Mouse (Mus musculus) neutrophil, adult 5-6 weeks (primary cell): ENCODE data around the gene Sppl2b. TPM values are rescaled to one million over a fixed set of nuclear protein-coding genes. Genes with fewer than 3 reads are reported as not detected.
"Not testable (repeated sequence)": the region's sequence is repeated elsewhere in the genome, so short reads cannot be mapped to it uniquely, and the experiment has no call there.

Experiments used
- ATAC-seq: fragments of 151-379, 151-347 bp; 2 replicates; pipeline ENCODE4 v1.8.0; 2017; ENCODE audit warnings: mild to moderate bottlenecking, moderate TSS enrichment; ENCODE audit not compliant: insufficient number of reproducible peaks, poor library complexity, low FRiP score, severe bottlenecking; ENCODE audit errors: extremely low read depth
- total RNA-seq: library from RNA; stranded (forward); fragments of 200-1000 nt; gene quantifications from 2 replicates; pipeline ENCODE4 v1.2.3, GENCODE M21; 2017

The Sppl2b gene
- total RNA-seq, 1 experiment from 2014 or later, result 20.7 TPM

GRCm38 (mm10) chr10:80822528-80822927 lies 32.5 kb upstream of the Sppl2b start:
- no peak for ATAC-seq

DNA sequence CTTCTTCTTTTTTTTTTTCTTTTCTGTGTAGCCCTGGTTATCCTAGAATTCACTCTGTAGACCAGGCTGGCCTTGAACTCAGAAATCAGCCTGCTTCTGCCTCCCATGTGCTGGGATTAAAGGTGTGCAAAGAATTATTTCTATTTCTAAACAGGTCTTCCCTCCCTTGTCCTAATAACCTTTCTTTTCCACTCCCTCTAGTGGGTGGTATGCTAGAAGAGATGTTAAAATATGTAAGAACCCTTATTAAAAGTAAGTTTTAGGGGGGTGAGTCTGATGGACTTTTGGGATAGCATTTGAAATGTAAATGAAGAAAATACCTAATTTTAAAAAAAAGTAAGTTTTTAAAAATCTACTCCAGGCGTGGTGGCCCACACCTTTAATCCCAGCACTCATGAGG lies 31.8 kb upstream of the Sppl2b start:
- ATAC-seq, result no peak

- no peak for ATAC-seq
Measured at GRCm38 (mm10) chr10:80823847-80824643, 31.0 kb upstream of the Sppl2b start.

- ATAC-seq, result no peak
Measured at GRCm38 (mm10) chr10:80824827-80825226, 30.2 kb upstream of the Sppl2b start.

DNA sequence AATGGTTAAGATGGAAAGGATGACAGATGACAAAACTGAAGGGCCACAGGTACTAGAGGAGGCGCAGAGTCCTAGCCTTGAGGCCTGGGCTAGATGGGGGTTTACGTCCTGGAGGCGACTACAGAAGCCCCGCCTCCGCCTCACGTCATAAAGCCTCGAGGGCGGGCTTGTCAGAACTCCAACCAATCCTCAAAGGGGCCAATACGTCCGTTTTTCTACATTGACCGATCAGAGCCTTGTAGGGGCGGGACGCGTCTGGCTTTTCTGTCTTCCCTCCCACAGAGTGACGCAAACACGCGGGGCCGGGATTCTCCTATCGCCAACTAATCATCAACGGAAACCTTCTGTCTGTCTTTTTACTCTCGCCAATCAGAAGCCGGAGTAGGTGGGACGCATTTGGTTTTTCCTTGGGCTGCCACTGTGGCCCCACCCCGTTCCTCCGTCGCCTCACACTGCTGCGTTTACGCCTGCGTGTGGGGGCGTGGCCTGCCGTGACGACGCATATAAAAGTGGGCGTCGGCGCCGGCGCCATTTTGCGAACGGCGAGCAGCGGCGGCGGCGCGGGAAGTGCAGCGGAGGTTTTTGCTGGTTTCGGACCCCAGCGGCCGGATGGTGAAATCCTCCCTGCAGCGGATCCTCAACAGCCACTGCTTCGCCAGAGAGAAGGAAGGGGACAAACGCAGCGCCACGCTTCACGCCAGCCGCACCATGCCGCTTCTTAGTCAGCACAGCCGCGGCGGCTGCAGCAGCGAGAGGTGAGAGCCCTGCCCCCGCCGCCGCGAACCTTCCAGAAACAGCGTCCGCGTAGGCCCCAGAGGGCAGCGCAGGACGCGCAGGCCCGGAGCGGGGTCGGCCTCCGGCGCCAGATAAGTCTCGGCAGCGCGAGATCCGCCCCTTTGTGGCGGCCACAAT lies 28.7 kb upstream of the Sppl2b start, which contains the start of gene Oaz1:
TSS of gene Oaz1 (plus strand) at position 506 of the 912 bp plus-strand sequence.
- ATAC-seq, result peak; percentile 92

GRCm38 (mm10) chr10:80827063-80827869 lies 27.8 kb upstream of the Sppl2b start:
- no peak for ATAC-seq

DNA sequence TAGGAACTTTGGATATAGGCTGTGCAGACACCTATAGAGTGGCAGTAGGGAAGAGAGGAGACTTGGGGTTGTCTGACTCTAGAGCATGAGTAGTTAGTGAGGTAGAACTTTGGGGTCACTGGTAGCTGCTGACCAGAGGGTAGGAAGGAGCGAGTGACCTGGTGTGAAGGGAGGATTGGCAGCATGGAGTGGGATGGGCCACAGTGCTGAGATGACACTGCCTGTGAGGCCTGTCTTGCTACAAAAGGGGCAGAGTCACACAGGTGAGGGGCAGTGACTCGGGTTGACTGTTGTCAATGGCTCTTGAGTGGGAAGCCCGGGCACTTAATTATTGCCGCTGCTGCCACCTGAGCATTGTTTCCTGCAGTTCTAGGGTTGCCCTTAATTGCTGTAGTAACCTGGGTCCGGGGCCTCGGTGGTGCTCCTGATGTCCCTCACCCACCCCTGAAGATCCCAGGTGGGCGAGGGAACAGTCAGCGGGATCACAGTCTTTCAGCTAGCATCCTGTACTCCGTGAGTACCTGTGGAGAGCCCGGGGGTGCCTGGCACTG lies 27.1 kb upstream of the Sppl2b start:
- ATAC-seq, result no peak

DNA sequence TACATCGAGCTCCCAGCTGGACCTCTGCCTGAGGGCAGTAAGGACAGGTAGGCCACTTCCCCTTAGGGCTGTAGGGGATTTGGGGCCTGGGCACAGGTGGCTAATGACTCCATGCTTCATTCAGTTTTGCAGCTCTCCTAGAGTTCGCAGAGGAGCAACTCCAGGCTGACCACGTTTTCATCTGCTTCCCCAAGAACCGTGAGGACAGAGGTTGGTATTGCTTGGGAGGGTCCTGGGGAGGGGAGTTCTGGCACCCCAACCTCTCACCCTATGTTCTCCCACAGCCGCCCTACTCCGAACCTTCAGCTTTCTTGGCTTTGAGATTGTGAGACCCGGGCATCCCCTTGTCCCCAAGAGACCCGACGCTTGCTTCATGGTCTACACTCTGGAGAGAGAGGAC lies 26.5 kb upstream of the Sppl2b start:
- not testable (repeated sequence) for ATAC-seq

DNA sequence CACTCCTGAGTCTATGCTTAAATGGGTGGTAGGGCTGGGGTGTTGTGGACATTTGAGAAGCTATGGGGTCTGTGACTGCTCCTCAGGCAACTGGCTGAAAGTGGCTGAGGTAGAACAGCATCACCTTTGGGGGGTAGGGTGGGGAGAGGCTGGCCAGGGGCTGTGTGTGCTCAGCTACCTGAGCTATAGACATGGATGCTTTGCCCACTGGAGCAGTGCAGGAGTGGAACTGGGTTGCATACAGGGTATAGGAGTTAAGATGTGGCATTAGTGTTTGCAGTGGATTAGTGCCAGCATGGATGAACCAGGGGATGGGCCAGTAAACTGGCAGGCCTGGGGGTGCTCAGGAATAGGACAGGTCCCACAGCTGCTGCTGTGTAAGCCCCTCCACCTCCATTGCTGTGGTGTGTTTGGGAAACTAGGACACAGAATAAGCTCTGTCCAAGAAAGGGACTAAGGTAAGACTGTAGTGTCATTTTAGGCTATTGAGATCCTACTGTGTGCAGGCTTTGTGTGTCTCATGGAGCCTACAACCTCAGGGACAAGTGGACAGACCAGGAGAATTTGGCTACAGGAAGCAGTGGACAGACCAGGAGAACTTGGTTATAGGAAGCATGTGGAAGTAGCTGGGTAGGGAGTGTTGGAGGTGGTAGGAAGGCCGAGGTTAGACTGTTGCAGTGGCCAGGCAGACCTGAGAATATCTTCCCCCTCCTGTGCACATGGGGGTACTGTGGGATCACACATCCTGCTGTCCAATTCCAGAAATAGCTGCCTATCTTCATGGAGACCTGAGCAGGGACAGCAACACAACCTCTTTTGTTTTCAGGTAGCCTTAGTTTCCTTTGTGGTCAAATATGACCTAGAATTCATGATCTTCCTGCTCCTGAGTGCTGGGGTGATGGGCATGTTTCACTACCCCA lies 25.5 kb upstream of the Sppl2b start:
- no peak for ATAC-seq

- no peak for ATAC-seq
Measured at GRCm38 (mm10) chr10:80831136-80831535, 23.9 kb upstream of the Sppl2b start.

- ATAC-seq, result no peak
Measured at GRCm38 (mm10) chr10:80832818-80833217, 22.3 kb upstream of the Sppl2b start.

DNA sequence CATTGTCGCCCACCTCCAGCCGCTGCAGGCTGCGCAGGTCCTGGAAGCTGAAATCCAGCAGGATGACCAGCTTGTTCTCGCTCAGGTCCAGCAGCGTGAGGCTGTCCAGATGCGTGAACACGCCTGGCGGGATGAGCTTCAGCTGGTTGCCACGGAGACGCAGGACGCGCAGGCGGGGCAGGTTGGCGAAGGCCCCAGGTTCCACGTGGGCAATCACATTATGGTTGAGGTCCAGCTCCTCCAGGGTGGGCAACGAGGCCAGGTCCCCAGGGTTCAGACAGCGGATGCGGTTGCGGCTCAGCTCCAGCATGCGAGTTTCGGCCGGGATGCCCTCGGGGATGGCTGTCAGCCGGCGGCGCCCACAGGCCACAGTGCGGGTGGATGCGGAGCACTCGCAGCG lies 19.5 kb upstream of the Sppl2b start:
- no peak for ATAC-seq

DNA sequence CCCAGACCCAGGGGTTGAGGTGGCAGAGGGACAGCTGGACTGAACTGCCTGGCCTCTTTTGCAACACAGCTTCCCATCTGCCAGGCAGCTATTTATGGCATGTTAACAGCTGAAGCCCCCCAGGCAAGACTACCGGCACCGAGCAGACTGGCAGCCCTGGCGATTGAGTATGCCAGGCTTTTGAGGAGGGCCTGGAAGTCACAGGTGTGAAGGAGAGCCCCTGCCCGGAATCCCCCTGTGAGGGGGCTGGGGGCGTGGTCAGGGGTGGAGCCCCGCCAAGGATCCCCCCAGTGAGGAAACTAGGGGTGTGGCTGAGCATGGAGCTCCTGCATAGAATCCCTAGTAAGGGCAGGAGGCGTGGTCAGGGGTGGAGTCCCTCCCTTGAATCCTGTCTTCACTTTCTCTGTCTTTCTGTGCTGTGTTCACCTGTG lies 18.1 kb upstream of the Sppl2b start:
- no peak for ATAC-seq

- no peak for ATAC-seq
Measured at GRCm38 (mm10) chr10:80837827-80838226, 17.2 kb upstream of the Sppl2b start.

- ATAC-seq, result no peak
Measured at GRCm38 (mm10) chr10:80838346-80838912, 16.6 kb upstream of the Sppl2b start.

DNA sequence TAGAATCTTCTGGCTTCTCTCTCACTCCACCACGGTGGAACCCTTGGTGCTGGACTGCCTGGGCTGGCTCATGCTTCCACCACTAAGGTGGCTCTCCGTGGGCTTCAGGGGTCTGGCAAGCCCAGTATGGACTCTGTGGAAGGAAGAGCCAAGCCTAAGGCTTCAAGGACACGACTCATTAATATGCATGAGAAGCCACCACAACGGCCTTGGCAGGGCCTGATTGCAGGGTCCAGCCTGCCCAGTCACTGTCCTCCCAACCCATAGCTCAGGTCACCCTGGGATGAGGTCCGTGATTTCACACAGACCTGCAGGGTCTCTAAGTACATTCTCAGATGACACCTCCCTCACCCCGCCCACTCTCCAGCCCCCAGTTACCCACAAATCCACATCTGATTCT lies 15.2 kb upstream of the Sppl2b start:
- no peak for ATAC-seq

GRCm38 (mm10) chr10:80841685-80842084 lies 13.4 kb upstream of the Sppl2b start:
- no peak for ATAC-seq

GRCm38 (mm10) chr10:80842334-80842733 lies 12.7 kb upstream of the Sppl2b start:
- ATAC-seq, result no peak
